Mouse (Mus musculus) megakaryocyte-erythroid progenitor cell, adult 5-6 weeks (primary cell): ENCODE data around the gene Slc13a2. TPM values are rescaled to one million over a fixed set of nuclear protein-coding genes. Genes with fewer than 3 reads are reported as not detected.

Experiments used
- ATAC-seq: replicated peaks from 2 replicates; pipeline ENCODE4 v1.8.0; 2016; ENCODE audit warnings: mild to moderate bottlenecking, inconsistent platforms; ENCODE audit not compliant: severe bottlenecking, poor library complexity, low FRiP score, low TSS enrichment
- total RNA-seq, 2 experiments: library from RNA; stranded (forward) in 1 of 2; stranded (reverse) in 1 of 2; fragments of 200-1000, 215-1000 nt in 1 of 2; fragments of >200 nt in 1 of 2; fragmentation: Nextera tagmentation in 1 of 2; gene quantifications; 2 replicates each; pipeline ENCODE4 v1.2.3; 2014 to 2017

Gene Slc13a2
- total RNA-seq, 2 experiments from 2014 or later, result not detected

- ATAC-seq, result no peak
Measured at GRCm38 (mm10) chr11:78401469-78401868, 20.5 kb downstream of the Slc13a2 start.

GRCm38 (mm10) chr11:78400936-78401335 lies 21.1 kb downstream of the Slc13a2 start:
- no peak for ATAC-seq

DNA sequence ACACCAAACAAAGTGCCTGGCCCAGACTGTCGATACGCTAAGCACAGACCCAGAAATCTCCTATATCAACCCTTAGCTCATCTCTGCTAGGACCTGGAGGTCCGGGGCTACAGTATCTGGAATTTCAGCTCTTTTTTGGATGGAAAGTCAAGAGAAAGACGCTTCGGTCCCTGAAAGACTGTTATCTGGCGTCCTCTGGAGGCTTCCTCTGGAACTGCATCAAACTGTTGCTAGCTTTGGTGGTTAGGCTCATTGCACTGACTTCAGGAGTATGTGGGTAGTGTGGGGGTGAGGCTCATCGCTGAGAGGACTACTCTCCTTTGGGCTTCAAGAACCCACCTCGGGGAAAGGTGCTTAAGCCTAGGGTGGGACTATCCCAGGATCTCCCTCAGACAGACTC lies 22.3 kb downstream of the Slc13a2 start:
- ATAC-seq, result peak; percentile 66

GRCm38 (mm10) chr11:78398212-78398611 lies 23.8 kb downstream of the Slc13a2 start:
- no peak for ATAC-seq

- peak; percentile 67 for ATAC-seq
Measured at GRCm38 (mm10) chr11:78397397-78397796, 24.6 kb downstream of the Slc13a2 start.

GRCm38 (mm10) chr11:78396950-78397349 lies 25.1 kb downstream of the Slc13a2 start:
- no peak for ATAC-seq

DNA sequence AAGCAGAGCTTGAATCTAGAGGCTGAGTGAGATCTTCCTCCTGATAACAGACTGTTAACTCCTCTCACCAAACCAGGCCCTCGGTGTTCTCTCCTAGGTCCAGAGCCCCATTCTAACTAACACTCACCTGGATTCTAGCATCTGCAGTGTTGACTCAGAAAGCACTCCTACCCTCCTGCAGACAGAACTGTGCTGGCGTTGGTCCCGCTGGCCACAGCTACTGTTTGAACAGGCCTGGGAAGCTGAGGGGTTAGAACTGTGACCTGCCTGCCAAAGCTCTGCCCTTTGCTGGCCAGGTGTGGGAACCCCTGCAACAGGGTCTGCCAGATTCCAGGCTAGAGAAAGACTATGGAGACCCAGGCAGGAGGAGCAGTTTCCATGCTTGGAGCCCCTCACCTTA lies 29.3 kb downstream of the Slc13a2 start:
- no peak for ATAC-seq

DNA sequence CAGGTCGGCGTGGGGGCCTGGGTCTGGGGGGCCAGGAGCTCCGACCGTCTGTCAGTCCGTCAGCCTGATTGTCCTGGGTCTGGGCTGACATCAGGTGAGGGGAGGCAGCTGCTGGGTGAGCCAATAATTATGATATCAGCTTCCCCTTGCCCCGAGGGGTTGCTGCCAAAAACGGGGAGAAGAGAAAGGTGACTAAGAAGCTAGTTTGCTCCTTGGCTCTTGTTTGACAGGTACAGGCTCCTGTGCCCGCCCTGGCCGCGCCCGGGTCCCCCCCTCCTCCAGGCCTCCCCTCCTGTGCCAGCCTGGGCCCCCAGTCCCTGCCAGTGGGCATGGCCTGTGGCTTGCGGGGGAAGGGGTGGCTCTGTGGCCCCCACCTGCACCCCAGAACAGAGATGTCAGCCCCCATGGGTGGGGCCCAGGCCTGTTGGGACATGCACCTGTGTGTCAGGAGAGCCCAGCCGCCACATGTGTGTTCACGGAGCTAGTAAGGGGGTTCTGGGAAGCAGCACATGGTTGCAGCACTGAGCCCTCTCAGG lies 35.4 kb downstream of the Slc13a2 start, which contains the start of gene Foxn1:
TSS of gene Foxn1 (minus strand) at position 51 of the 536 bp plus-strand sequence.
- no peak for ATAC-seq

- no peak for ATAC-seq
Measured at GRCm38 (mm10) chr11:78385776-78386175, 36.2 kb downstream of the Slc13a2 start.

DNA sequence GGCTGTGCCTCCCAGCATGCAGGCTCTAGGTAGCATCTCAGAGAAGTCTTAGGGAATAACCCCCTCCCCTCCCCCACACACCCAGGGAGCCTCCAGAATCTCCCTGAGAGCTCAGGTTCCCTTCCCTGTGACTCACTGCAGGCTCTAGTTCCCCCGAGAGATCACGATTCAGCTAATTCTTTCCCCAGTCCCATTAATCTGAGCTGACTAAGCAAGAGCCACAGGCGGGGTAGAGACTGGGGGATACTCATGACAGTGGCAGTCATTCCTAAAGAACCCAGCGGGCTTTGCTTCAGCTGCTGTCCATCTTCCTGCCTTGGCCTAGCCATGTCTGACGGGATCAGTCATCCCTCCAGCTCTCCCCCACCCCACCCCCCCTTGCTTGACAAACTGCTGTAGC lies 39.3 kb downstream of the Slc13a2 start:
- no peak for ATAC-seq

DNA sequence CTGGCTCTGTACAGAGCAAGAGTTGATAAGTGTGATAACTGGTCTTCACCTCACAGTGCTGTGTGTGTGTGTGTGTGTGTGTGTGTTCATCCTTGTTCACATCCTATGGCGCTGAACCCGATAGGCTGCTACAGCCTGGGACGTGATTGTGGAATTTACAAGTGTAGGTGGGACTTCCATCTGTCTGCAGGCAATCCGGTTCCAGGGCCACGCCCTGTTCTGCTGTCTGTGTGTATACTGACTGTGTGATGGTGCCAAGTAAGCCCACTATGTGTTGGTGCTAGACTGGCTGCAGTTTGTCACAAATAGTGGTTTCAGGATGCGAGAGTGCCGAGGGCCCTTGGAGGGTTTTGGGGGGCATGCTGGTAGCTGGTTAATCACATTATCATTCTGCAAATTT lies 39.7 kb downstream of the Slc13a2 start:
- no peak for ATAC-seq

GRCm38 (mm10) chr11:78380996-78381395 lies 41.0 kb downstream of the Slc13a2 start:
- ATAC-seq, result no peak

GRCm38 (mm10) chr11:78380351-78380750 lies 41.7 kb downstream of the Slc13a2 start:
- ATAC-seq, result no peak

- no peak for ATAC-seq
Measured at GRCm38 (mm10) chr11:78377549-78378159, 44.4 kb downstream of the Slc13a2 start.

GRCm38 (mm10) chr11:78374147-78374546 lies 47.9 kb downstream of the Slc13a2 start:
- ATAC-seq, result no peak

DNA sequence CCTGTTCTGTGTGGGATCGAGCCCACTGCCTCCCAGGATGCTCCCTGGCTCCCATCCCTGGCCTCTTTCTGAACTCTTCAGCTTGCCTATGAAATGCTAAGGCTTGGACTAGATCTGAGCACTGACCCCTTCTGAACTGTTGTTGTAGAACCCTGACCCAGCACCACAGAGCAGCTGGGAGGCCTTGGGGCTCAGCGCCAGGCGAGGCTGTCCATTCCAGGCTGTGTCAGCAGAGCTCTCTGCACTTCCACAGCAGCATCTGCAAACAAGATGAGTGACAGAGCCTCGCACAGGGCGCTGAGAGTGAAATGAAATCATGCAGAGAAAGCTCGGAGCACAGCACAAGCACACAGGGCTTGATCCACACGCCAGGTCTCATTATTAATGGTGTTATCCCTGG lies 49.4 kb downstream of the Slc13a2 start:
- ATAC-seq, result no peak

GRCm38 (mm10) chr11:78372166-78372565 lies 49.9 kb downstream of the Slc13a2 start:
- ATAC-seq, result no peak

DNA sequence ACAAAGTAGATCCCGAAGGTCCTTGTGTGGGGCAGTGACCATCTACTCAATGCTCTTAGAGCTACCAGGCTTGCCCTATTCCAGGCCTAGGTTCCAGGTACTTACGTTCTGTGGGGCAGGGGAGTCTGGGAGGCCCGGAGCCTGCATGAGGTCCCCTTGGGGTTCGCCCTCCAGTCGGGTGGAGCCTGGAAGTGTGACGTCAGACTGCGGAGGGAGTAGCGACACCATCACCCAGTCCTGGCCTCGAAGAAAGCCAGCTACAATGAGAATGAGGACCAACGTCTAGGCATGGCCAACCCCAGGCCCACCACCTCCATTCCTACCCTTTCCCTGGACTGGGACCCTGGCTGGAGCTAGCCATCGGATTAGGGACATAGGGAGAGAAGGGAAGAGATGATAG lies 50.3 kb downstream of the Slc13a2 start:
- no peak for ATAC-seq

DNA sequence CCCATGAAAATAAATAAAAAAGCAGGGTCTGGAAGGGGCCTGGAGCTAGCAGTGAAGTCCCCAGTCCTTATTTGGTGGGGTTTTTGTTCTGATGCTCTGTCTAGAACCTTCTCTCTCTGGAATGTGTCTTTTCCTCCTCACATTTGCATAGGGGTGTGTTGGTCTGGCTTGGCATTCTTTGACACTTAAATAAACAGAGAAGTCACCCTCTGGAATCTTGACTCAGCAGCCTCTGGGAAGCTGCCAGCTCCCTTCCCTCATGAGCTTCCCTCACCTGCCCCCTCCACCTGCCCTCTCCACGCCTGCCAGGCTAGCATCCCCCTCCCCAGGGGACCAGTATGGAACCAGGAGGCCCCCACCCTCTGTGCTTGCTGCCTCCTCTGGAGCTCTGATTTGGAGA lies 51.6 kb downstream of the Slc13a2 start:
- no peak for ATAC-seq

GRCm38 (mm10) chr11:78367456-78368225 lies 54.4 kb downstream of the Slc13a2 start:
- ATAC-seq, result no peak

- no peak for ATAC-seq
Measured at GRCm38 (mm10) chr11:78364103-78364502, 57.9 kb downstream of the Slc13a2 start.
